Mouse (Mus musculus) regulatory T cell (primary cell): ENCODE data around the gene Atp9a.

Experiments used
- in situ Hi-C: fragments of 300-600 bp; cut with MboI, MseI; formaldehyde crosslinking; loops from one replicate; pipeline ENCODE4 v1.15.1; 2025; ENCODE audit warnings: high pct_unique_total_duplicates

The Atp9a gene

DNA sequence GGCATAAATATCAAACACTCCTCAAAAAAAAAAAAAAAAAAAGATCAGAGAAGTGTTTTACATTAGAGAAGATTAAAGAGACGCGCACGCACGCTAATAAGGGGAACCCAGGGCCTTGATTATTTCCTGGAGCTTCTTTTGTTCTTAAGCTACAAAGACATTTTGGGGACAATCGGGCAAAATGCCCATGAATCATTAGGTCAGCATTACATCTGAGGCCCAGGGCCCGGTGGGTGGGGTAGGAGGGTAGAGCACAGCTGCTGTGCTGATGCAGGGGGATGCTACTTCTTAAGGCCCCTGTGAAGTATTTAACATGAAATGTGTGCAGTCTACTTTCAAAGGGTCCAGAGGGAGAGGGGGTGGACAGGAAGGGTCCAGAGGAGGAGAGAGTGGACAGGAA lies 97.4 kb downstream of the Atp9a start:
- in situ Hi-C loops = no loop called here

DNA sequence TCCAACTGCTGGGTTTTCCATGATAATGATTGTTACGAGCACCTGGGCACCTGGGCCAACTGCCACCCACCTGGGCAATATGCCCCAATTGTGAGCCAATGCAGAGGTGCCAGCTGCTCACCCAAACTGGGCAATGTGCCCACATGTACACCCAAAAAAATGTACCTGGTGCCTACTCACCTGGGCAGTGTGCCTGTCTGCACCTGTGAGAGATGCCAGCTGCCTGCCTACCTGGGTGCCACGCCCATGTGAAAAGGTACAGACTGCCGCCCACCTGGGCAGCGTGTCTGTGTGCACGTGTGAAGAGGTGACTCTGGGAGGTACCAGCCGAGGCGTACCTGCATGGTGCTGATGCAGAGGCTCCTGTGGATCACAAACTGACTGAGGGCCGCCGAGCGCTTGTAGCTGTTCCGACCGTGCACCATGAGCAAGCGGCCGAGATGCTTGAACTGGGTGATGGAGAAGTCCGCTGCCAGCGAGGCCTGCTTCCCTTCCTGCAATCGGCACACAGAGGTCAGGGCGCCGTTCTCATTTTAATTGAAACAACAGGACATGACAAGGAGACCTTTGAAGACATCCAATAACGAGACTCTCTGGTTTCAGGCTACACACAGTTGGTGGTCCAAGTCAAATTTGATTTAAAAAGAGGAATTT lies 98.6 kb downstream of the Atp9a start:
- in situ Hi-C loops = no loop called here

DNA sequence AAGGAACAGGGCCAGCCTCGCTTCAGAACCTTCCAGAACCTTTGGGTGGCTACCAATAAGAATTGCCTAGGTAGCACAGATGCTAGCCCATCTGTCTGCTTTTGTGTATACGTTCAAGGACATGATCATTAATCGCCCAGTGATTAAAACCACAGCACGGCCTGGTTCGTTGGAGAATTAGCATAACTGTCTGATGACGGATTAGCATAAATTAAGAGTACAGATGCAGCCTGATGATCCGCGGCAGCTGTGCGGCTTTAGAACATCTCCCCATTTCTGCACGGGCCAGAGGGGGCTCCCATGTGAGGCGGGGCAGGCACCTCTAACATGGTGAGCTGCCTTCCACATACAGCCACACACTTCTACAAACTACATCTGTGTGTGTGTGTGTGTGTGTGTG lies 100.0 kb downstream of the Atp9a start:
- in situ Hi-C loops = no loop called here

GRCm38 (mm10) chr2:168640460-168640859 lies 101.7 kb downstream of the Atp9a start:
- in situ Hi-C loops = no loop called here

- in situ Hi-C loops = loop anchor here (5.0 kb wide), 1 partner anchor 383 kb away; no protein-coding TSS in a partner anchor
These were observed 107.3 kb downstream of the Atp9a start for GRCm38 (mm10) chr2:168634881-168635280.

- in situ Hi-C loops = no loop called here
These were observed 108.8 kb downstream of the Atp9a start for GRCm38 (mm10) chr2:168633301-168633816.

- in situ Hi-C loops = no loop called here
These were observed 109.7 kb downstream of the Atp9a start for GRCm38 (mm10) chr2:168632543-168632942.

GRCm38 (mm10) chr2:168628787-168629186 lies 113.4 kb downstream of the Atp9a start:
- in situ Hi-C loops = loop anchor here (5.0 kb wide), 1 partner anchor 161 kb away; no protein-coding TSS in a partner anchor

DNA sequence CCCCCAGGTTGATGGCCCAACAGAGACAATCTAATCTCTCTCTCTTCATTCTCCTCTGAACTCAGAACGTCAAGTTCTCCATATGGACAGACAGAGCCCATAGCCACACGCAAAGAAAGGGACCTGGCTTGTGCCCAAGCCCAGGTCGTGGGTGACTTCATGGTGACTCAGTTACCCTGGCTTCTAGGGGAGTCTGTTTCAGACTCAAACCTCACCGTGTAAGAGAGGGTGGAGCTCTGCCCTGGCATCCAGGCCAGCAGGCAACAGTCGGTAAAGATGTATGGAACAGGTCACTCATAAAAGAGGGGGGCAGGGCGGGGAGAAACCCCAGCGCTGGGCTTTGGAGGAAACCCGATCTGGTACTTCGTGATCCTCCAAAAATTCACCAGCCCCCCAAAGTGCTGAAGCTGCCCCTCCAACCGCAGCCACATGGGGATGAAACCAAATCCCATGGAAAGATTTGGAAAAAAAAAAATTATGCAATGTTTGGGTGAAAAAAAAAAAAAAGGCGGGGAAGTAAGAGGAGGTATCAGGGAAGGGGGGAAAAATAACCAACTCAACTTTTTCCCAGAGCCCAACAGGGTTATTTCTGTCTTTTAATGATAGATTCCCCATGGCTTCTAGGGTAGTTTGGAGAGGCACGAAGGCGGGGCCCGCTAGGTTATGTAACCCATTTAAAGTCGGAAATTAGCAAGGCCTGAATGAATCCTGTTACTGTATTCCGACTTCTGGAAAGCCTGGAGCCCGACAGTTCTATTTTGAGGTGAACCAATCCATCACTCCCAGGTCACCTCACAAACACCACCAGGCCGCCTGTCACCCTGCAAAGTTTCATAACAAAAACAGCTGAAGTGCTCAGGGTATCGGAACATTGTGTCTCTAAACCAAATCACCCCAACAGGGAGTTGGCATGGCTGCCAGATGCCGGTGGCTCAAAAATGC lies 114.1 kb downstream of the Atp9a start:
- in situ Hi-C loops = loop anchor here (5.0 kb wide), 1 partner anchor 161 kb away; no protein-coding TSS in a partner anchor

DNA sequence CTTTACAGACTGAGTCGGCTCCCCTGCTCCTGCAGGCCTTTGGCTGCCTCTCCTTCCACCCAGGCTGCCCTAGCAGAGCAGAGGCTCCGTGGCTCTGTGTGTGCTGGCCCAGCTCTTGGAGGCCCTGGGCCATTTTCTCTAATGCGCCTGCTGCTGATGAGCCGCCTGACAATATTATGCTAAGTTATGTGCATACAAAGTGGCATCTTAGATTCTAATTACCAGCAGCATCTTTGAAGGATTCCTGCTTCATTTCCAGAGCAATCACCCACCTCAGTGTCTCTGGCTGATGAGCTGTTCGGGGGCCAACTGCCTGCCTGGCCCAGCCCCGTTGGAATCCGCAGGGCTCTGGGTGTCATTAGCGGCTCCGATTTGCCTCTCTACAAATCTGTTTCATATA lies 115.8 kb downstream of the Atp9a start:
- in situ Hi-C loops = loop anchor here (5.0 kb wide), 1 partner anchor 159 kb away; no protein-coding TSS in a partner anchor

DNA sequence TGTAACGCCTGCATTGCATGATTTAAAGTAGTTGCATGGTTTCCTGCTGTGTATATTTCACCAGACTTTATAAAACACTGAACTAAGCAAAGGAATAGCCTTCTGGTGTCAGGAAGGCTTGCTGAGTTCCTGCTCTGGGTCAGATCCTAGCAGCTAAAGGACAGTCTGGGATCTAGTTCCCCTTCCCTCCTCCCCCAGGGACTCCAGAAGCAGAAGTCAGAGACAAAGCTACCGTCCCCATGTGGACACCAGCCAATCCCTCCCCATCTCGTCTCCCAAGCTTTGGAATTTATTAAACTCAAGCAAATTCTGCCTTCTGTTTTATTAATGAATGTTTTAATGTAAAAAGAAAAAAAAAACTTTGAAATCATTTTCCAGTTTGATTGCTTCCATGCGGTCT lies 117.1 kb downstream of the Atp9a start:
- in situ Hi-C loops = loop anchor here (5.0 kb wide), 1 partner anchor 158 kb away; no protein-coding TSS in a partner anchor

GRCm38 (mm10) chr2:168621111-168621802 lies 121.0 kb downstream of the Atp9a start:
- in situ Hi-C loops = no loop called here

GRCm38 (mm10) chr2:168618205-168618717 lies 123.9 kb downstream of the Atp9a start:
- in situ Hi-C loops = no loop called here

- in situ Hi-C loops = no loop called here
These were observed 127.0 kb downstream of the Atp9a start for GRCm38 (mm10) chr2:168615160-168615559.

DNA sequence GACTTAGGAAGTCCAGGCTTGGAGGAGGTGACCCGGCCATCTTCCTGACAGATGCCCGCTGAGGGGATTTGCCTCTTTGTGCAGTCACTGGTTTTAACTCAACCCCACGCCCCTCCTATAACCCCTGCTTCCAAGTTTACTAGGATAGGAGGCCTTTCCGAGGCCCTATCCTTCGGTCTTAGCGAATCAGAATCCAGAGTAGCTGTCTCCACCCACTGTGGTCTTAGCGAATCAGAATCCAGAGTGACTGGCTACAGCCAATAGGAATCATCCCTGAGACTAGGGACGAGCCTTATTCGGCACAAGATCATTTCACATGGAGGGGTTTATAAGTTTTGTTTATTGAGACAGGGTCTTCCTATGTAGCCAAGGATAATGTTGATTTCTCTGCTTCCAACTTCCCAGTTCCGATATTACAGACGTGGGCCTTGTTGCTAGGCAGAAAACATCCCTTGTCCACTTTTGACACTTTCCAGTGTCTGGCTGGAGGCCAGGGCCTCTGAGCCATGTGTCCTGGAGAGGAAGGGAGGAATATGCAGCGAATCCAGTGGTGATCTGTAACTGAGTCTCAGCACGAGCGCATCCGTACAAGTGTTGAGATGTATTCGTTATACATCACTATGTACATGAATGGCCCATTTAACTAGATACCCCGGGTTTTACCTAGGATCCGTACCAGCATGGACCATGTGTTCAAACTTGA lies 127.9 kb downstream of the Atp9a start:
- in situ Hi-C loops = no loop called here

GRCm38 (mm10) chr2:168613092-168613880 lies 128.9 kb downstream of the Atp9a start:
- in situ Hi-C loops = no loop called here

- in situ Hi-C loops = no loop called here
These were observed 131.3 kb downstream of the Atp9a start for GRCm38 (mm10) chr2:168610941-168611340.

GRCm38 (mm10) chr2:168609653-168610248 lies 132.5 kb downstream of the Atp9a start:
- in situ Hi-C loops = no loop called here

DNA sequence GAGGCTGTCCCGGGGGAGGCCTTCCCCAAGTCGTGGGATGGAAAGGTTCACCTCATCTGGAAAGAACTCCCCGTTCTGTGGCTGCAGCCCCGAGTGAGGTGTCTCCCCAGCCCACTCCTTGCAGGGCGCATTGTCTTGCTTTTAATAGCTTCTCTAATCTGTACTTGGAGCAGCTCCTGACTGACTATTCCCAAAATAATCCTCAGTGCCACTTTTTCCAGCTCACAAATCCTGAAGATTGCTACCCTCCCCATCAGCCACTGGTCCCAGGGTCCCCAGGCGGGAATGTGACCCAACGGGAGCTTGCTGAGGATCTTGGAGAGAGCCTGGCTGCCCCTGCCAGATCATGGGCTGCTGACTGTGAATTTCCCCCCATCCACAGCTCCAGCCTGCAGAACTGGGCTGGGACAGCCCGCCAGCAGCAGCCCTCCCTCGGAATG lies 134.1 kb downstream of the Atp9a start:
- in situ Hi-C loops = no loop called here
